Comparison of ENCODE assay signal across 15 mouse cellular contexts in genomic region chr6:129661301-129661700, GRCm38 (mm10). TPM values are rescaled to one million over a fixed set of nuclear protein-coding genes. Genes with fewer than 3 reads are reported as not detected.
A peak's percentile ranks its signal among the peaks of the same experiment; 100 is the strongest.
DNase-seq lines count a peak whose midpoint lies in the region; ATAC-seq lines count a peak whose summit lies in the region.
"Had no signal": no experiment of that assay in that cellular context is flagged by ENCODE, and none has a peak within 500 bp of the region (broad histone marks: within the 10 kb centered on the region; RNA-seq: fewer than 3 reads in every experiment).

No protein-coding gene starts in this region.

- ATAC-seq in megakaryocyte, adult 5-6 weeks (ENCODE audit: poor library complexity, severe bottlenecking) = peak; percentile 65
- ATAC-seq in monocyte, adult 5-6 weeks (replicated peaks; ENCODE audit: insufficient number of reproducible peaks, low FRiP score, low TSS enrichment, poor library complexity, severe bottlenecking) = peak; percentile 59; the same call in 1 of the 2 replicates

- peak; percentile 33 to 71 for DNase-seq in natural killer cell, adult 2 months (ENCODE audit: low spot score in 2 of 2)

RNA-seq across cellular contexts. Expression of gene Klrc2, which starts 0.8 kb away (rescaled TPM):
- total RNA-seq in megakaryocyte, adult 5-6 weeks (2015) = 2.4 and 4.2 TPM in 2 replicates
- 2.7 and 5.2 TPM in 2 replicates for total RNA-seq in megakaryocyte, adult 5-6 weeks (2017)
- total RNA-seq in monocyte, adult 5-6 weeks (2017) = 92.3 to 435 TPM (median 102 TPM) in 3 replicates
- total RNA-seq: adrenal gland, postnatal 10 days; adrenal gland, postnatal 14 days; adrenal gland, postnatal 25 days; adrenal gland, postnatal 36 days; adrenal gland, postnatal 4 days; CH12.LX; ES-E14; MEL had no signal

RNA-seq across cellular contexts. Expression of gene Klrc1, which starts 17.5 kb away (rescaled TPM):
- 4.3 and 7.1 TPM in 2 replicates for total RNA-seq in megakaryocyte, adult 5-6 weeks (2015)
- total RNA-seq in megakaryocyte, adult 5-6 weeks (2017) = 6.6 and 17.9 TPM in 2 replicates
- 135 to 407 TPM (median 135 TPM) in 3 replicates for total RNA-seq in monocyte, adult 5-6 weeks (2017)
- total RNA-seq: adrenal gland, adult 2 months; adrenal gland, postnatal 14 days; adrenal gland, postnatal 25 days; adrenal gland, postnatal 36 days; CH12.LX; ES-E14; G1E; MEL had no signal

RNA-seq across cellular contexts. Expression of gene Klrc3, which starts 18.2 kb away (rescaled TPM):
- 0.29 and 1.4 TPM in 2 replicates for total RNA-seq in megakaryocyte, adult 5-6 weeks (2015)
- not detected in 2 replicates for total RNA-seq in megakaryocyte, adult 5-6 weeks (2017)
- total RNA-seq in monocyte, adult 5-6 weeks (2017) = 10.2 to 77.0 TPM (median 14.9 TPM) in 3 replicates
- total RNA-seq: adrenal gland, adult 2 months; adrenal gland, adult 8-10 months; adrenal gland, postnatal 10 days; adrenal gland, postnatal 14 days; adrenal gland, postnatal 25 days; adrenal gland, postnatal 36 days; adrenal gland, postnatal 4 days; CH12.LX; ES-E14; MEL had no signal

RNA-seq across cellular contexts. Expression of gene Klrk1, which starts 37.6 kb away (rescaled TPM):
- total RNA-seq in megakaryocyte, adult 5-6 weeks (2015) = 22.0 and 28.7 TPM in 2 replicates
- 19.9 and 34.0 TPM in 2 replicates for total RNA-seq in megakaryocyte, adult 5-6 weeks (2017)
- total RNA-seq in monocyte, adult 5-6 weeks (2017) = 316 to 1,130 TPM (median 336 TPM) in 3 replicates
- total RNA-seq: adrenal gland, postnatal 14 days; adrenal gland, postnatal 25 days; CH12.LX; ES-E14; MEL had no signal

RNA-seq across cellular contexts. Expression of gene Klri1, which starts 55.6 kb away (rescaled TPM):
- 0.33 TPM in 1 of 2 replicates, not detected in the other for total RNA-seq in megakaryocyte, adult 5-6 weeks (2015)
- not detected in 2 replicates for total RNA-seq in megakaryocyte, adult 5-6 weeks (2017)
- total RNA-seq in monocyte, adult 5-6 weeks (2017) = 2.2 to 10.4 TPM (median 6.7 TPM) in 3 replicates
- total RNA-seq: adrenal gland, adult 18-20 months; adrenal gland, adult 2 months; adrenal gland, adult 8-10 months; adrenal gland, postnatal 14 days; adrenal gland, postnatal 25 days; adrenal gland, postnatal 36 days; adrenal gland, postnatal 4 days; CH12.LX; ES-E14; G1E; MEL had no signal

Comparison
In these comparisons a context has a peak if more than half of its experiments do, and no peak if none do; other contexts are left out.
1. RNA of gene Klrc2, which starts 0.8 kb away (total RNA-seq): 92.3 to 435 TPM in monocyte, adult 5-6 weeks; 2.4 to 5.2 TPM in megakaryocyte, adult 5-6 weeks; every median in the first group is over 10 times any median in the second.